Mouse (Mus musculus) megakaryocyte progenitor cell, adult 5-6 weeks (primary cell): ENCODE data around the gene Bfsp2. TPM values are rescaled to one million over a fixed set of nuclear protein-coding genes. Genes with fewer than 3 reads are reported as not detected.
A peak's percentile ranks its signal among the peaks of the same experiment; 100 is the strongest.

Experiments
- ATAC-seq: replicated peaks from 2 replicates; pipeline ENCODE4 v1.8.0; 2016; ENCODE audit warnings: mild to moderate bottlenecking, moderate TSS enrichment, inconsistent platforms; ENCODE audit not compliant: poor library complexity
- total RNA-seq, 2 experiments: library from RNA; stranded (forward) in 1 of 2; stranded (reverse) in 1 of 2; fragments of 157-497, 149-512 nt in 1 of 2; fragments of 200-1000 nt in 1 of 2; gene quantifications; 2 replicates each; pipeline versions ENCODE4 v1.2.3 to v1.2.4; 2015 to 2017

Gene Bfsp2
- total RNA-seq (2015) (0.69 TPM in 1 of 2 replicates, not detected in the other), total RNA-seq (2017) (0.62 and 2.1 TPM in 2 replicates)

DNA sequence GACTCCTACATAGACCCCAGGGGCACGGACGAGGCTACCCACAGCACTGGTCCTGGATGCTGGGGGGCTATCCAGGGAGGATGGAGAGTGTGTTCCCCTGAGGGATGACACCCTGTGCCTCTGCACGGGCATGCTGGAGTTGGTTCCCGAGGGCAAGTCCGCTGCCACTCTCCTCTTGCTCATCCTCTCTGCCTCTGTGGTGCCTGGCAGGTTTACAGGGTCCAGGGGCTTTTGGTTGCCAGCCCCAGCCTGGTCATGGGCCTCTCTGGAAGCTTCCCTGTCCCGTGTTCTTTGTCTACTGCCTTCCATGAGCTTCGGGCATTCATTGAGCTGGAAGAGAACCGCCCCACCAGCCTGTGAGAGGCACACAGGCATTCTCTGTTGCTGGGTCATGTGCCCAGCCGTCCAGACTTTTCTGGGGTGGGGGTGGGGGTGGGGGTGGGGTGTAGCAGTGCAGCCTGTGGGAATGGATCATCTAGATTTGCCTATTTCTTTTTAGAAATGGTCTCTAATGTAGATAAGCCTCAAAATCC is at the start of gene Bfsp2:
Bfsp2 (minus strand) TSS at position 377 of the 533 bp plus-strand sequence.
- no peak for ATAC-seq

DNA sequence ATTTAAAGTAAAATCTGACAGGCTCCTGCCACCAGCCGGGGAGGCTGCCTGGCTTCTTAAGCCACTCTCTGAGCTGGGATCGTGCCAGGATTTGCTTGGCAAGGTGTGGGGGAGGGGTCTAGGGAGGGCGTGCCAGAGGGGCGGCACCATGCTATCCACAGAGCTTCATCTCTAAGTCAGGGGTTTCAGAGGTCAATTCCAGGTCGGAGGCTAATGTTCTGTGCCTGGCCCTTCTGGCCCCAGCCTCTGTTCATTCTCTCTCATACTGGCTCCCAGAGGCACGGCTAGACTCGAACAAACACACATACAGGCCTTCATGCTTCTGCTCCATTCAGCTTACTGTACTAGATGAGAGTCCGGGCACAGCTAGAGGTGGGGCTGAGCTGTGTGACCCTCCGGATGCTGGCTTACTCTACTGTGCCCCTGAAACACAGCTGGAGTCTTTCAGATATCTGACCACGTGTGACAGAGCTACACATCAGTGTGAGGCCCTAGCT is 44.9 kb upstream of the Bfsp2 start:
- no peak for ATAC-seq

DNA sequence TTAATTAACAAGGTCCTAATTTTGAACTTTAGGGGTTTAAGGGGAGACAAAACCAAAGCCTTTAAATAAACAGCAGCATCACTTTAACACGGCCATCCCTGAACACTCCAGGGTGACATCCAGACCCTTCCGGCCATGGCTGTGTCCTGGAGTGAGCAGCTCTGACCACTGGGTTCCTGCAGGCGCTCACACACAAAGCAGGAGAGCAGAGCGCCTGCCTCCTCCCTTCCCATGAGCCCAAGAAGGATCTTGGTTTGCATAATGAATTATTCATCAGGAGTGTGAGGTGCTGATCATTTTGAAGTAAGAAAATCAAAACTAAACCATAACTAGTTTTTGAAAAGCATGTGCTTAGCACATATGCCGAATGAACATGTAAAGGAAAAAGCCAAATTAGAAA is 44.4 kb upstream of the Bfsp2 start:
- no peak for ATAC-seq

DNA sequence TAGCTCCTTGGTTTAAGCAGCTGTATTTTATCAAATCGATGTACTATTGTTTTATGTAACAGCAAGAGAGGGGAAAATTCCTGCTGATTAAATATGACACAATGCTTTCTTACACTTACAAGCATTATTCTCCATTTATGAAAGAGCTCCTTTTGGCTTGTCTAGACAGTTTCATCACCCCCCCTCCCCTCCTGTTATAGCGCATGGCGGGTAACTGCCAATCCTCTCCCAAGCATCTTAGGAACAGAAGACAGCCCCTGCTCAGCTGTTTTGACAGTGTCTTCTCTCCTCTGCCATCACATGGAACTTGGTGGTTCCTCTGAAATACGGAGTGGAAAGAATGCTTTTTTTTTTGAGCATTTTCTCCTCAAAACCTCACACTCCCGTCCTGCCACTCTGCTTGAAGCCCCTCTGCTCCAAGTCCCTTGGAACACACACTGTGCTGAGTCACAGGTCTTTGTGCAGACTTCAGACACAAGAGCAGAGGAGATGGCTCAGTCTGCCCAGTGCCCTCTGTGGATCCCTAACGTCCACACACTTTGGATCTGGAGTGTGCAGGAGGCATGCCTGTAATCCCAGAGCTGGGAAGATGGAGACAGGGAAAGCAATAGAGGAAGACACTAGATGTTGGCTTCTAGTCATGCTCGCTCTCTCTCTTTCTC is 43.7 kb upstream of the Bfsp2 start:
- no peak for ATAC-seq

DNA sequence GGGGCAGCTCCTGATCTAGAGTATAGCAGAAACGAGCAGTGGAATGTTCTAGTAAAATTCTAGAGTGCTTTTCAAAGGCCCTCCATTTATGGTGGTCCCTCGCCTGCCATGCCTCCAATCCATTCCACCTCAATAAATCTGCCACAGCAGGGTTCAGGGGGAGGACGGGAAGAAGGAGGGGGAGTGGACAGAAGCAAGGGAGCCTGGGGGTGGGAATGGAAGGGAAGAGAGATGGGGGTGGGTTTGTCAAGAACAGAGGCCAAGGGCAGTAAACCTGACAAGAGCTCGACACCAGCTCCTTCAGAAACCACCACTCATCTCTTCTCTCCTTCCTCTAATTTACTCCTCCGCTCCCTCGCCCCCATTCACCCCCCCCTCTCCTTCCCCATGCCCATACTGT is 42.8 kb upstream of the Bfsp2 start:
- ATAC-seq = no peak

DNA sequence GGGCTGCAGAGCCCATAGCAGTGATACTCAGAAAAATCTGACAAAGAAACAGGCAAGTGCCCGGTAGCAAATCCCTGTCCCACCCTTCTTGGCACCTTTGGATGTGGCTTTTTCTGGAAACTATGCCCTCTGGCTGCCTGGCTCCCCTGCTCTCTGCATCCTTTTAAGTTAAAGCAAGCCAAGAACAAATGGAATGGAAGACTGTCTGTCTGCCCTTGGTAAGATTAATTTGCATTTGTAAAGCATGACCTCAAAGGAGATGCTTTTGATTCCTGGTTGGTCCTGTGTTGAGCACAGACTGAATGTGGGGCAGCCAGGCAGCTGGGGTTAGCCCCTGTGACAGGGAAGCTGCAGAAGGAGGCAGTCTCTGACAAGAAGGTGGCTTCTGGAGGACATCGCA is 33.7 kb upstream of the Bfsp2 start:
- no peak for ATAC-seq

DNA sequence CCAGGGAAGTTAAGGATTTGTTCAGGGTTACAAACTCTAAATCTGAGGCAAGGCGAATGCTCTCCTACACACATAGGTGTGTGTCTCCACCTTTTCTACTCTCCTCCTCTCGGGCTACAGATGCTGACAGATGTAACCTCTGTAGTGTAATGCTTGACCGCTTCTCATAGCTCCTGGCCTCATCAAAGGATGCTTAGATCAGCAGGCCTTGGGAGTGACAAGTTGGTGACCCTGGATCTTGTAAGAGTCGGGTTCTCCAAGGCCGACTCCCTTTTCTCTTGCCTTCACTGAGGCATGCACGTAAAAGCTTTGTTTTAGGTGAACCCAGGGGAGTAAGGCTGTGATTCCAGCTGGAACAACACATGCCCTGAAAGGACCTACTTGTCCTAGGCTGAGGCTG is 32.0 kb upstream of the Bfsp2 start:
- ATAC-seq = no peak

DNA sequence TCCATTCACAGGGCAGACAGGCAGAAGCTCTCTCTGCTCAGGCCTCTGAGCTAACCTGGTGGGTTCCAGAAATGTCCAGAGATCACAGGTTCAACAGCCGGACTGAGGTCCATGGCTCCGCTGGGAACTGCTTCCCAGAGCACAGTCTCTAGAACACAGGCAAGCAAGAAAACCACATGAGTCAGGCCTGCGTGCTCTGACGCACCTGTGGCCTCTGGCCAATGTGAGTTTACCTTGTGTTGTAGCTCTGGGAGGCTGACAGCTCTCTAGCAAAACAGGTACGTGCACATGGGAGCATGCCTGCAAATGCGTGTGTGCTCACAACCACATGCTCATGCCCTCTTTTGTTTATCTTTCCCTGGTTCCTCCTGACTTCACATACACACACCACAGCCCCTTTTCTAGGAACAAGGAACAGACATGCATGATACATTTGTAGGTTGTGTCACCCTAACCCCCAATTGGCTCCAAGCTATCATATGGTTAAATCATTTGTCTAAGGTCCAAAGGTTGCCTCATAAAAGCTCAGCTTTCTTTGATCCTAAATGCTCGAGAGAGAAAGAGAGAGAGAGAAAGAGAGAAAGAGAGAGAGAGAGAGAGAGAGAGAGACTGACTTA is 26.9 kb upstream of the Bfsp2 start:
- no peak for ATAC-seq

DNA sequence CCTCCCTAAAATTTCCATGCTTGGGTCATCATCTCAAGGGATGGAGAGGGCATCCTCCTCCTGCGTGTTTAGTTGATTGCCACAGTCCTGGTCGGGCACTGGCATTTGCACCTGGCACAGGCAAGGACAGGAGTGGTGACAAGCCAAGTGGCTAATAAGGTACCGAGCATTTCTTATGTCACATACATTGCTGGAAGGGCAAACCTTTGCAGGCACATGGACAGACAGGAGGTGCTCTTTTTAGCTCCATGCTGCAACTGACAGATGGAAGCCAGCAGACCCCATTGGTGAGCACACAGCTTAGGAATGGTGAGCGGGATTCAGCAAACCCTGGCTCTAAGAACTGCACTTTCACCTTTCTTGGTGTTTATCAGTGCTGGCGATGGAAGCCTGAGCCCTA is 24.8 kb upstream of the Bfsp2 start:
- no peak for ATAC-seq

DNA sequence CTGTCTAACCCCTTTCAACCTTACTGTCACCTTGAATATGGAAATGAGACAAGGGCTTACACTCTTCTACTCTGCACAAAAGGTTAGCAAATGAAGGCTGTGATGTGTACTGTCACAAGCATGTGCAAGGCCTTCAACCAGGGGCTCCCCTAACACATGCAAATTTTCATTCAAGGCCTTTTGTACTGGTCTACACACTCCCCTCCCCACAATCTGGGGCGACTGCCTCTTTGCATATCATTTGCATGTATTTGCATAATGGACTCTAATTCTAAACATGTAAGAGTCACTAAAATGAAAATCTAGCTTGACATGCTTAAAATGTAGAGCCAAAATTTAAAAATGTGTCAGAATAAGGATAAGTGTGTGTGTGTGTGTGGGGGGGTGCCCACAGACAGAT is 24.4 kb upstream of the Bfsp2 start:
- no peak for ATAC-seq

DNA sequence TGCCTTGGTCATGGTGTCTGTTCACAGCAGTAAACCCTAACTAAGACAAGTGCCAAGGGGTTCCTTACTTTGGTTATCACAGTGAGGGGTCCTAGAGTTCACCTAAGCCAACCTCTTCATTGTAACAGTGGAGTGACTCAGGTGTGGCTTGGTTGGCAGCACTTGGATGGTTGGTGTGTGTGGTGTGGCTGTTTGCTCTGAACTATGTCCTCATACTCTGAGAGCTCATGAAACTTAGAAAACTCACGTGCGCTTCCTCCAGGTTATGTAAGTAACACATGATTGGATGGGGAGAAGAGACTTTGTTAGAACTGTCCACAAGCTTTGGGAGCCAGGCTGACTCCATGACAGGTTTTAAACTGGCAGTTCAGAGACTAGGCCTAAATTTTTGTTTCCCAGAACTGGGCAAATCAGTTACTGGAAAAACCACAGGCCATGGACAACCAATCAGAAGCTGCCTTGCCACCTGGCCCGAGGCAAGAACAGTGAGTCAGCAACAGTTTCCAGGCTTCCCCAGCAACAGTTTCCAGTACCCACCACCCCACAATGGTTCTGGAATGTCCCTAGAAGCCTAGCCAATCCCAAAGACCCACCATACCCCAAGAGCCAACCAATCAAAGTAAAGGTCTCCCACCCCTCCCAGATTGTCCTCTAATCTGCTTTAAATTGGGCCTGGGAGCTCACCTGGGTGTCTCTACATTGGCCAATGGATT is 23.5 kb upstream of the Bfsp2 start:
- no peak for ATAC-seq

DNA sequence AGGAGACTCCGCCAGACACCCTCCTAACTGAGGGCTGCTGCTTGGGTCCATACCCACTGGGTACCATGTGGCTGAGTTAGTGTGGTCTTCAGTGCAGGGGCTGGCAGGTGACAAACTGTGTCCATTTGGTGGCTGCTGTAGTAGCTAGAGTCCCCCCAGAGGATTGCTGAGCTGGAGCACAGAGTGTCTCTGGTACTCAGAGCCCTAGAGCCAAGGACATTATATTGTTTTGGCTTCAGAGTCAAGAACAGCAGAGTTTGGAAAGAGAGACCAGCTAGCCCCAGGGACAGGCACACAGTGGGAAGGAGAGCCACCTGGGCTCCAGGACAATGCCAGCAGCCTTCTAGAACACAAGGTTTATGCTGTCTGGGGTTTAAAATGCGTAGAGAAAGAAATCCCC is 22.4 kb upstream of the Bfsp2 start:
- no peak for ATAC-seq

DNA sequence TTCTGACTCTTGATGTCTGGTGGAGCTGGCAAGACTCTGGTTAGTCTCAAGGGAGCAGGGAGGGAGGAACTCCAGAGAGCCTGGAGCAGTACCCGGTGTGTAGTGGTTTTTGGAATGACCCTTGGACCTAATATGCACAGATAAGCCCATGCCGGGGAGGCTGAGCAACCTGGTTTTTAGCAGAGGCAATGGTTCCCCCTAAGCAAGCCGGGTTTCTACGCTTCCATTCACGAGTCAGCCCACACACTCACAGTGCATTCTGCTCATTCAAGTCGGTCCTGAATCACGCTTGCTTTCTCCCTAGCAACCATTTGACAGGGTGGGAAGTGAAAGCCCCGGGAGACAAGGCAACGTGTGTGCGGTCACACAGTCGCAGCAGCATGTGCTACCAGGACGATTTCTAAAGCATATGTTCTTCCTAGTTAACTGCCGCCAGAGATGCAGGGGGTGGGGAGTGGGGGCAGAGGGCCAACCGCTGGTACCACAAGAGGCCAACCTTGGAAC is 21.7 kb upstream of the Bfsp2 start:
- peak; percentile 81 for ATAC-seq

DNA sequence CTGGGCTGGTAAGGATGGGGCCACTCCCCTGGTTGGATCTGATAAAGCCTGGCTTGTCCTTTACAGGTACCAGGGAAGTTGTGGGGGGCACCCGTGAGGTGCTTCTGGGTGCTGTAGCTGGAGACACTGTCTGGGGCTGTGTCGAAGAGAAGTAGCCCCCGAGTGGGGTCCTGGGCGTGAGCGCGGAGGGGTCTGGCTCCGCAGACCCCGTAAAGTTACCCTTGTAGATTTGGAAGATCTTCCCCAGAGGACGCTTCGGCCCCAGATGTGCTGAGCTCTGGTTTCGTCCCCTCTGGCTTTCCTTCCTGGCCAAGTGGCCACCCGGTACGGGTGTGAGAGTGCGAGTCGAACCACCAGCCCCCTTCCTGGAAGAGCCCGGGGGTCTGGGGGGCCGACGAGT is 19.1 kb upstream of the Bfsp2 start:
- no peak for ATAC-seq

DNA sequence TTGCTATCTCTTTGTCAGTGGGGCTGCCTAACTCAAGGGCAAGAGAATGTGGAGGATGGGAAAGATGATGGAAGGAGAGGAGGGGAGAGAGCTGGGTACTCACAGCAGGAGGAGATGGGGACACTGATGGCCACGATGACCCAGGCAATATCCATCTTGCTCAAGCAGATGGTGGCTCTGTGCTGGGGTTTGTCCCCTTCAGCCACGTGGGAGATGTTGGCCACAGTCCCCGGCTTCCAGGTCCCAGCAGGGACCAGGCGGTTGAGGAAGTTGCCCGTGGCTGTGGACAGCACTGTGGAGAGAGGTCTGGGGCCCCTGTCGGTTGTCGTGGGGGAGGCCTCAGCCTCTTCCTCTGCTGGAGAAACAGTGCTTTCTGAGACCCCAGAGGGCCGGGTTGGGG is 18.5 kb upstream of the Bfsp2 start:
- ATAC-seq = peak; percentile 49

DNA sequence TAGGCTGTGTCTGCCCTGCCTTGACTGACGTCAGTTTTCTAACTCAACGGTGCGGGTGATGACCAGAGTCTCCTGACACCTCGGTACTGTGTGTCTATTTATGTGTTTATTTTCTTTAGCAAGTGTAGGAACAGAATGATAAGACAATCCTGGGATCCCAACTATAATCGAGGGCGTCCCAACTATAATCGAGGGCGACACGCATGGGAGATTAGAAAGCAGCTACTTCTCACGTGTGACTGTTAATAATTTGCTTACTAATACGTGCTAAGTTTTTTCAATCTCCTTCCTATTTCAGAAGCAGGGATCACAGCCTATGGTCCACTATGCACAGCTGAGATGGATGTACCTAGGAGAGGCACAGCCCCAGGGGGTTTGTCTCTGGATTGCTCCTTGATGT is 15.2 kb upstream of the Bfsp2 start:
- ATAC-seq = no peak

DNA sequence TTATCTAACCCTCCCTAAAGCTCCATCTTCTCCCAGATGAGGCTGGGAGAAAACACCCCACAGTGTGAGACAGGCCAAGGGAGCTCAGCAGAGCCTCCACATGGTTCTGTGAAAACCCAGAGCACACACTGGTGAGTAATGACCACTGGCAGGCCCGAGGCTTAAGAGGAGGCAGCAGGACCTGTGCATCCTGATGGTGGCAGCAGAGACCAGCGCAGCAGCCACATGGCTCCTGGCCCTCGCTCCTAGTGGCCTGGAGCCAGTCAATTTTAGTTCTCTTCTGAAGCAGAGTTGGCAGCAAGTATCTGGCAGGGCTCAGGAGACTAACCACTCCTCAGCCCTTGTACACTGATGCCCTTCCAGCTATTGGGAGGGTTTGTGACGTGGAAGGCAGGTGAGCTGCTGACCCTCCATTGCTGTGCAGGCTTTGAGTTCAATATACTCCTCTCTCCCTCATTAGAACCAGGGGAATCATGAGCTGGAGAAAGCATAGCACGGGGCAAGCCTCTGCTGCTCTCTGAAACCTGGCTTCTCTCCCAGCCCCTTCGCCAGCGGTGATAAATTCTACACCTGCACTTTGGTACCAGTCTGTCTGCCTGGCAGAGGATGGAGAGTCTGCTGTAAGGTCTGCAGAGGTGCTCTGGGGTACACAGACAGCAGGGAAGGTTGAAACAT is 14.3 kb upstream of the Bfsp2 start:
- ATAC-seq = peak; percentile 75

DNA sequence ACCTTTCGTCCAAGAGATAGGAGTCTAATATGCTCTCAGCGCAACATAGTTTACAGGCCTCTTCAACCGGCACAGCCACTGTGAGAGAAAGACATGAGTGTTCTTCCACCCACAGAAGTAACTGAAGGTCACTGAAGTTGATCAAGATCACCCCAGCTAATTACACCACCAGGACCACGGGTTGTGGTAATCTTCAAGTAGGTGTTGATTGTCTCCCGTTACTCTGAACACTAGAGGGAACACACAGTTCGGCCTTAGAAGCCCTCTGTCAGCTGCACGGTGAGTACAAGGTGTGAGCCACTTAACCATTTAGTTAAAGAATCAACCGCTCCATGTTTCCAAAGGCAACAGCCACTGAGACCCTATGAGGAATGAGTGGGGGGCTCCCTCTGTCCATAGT is 11.8 kb upstream of the Bfsp2 start:
- ATAC-seq = no peak

DNA sequence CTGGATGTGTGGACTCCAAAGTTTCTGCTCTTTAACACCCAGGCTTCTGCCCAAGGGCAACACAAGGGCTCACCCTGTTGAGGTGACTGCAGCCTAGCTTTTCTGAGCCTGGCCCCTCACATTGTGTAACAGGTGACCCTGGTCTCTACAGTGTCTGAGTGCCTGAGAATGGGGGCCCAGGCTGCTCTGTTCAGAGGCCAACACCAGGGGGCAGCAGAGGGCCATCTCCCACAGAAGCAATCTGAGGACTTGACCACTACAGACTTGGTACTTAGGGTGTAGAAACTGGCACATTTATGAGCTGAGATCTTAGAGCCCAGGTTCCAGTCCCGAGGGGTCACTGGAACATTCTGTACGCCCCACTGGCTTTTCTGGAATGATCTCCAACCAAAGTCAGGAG is 10.2 kb upstream of the Bfsp2 start:
- ATAC-seq = peak; percentile 68

DNA sequence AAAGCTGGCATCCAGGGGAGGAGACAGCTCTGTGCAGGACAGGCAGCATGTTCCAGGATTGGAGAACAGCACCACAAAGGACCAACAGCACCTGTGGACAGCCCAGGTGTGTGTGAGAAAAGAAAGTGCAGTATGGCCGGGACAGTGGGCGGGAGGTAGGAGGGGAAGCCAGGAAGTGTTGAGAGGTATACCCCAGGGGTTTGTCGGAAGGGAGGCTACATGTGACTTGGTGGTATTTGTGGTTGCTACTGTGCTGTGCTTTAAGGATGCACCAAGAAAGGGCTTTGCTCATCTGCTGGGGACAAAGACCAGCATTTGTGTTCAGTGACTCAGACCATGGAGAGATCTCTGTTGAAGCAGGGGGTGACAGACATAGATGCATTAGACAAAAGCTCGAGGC is 9.7 kb upstream of the Bfsp2 start:
- ATAC-seq = no peak

DNA sequence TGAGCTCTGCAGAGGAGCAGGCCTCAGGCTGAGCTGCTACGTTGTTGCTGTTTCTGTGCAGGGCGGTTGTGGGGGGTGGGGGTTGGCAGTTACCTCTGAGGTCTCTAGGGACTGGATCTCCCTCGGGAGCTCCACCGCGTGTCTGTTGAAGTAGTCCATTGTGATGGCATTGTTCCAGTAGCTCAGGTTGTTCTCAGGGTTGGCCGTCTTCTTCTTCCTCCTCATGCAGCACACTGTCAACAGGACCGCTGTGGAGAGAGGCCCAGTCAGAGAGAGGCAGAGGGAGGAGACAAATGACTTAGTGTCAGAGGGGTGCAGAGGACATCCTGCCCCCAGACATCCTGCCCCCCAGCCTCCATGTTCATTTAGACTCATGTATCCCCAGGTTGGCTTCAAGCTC is 8.9 kb upstream of the Bfsp2 start:
- ATAC-seq = no peak
